Mouse (Mus musculus): Measurements from ENCODE around the gene Otud7a. TPM values are rescaled to one million over a fixed set of nuclear protein-coding genes. Genes with fewer than 3 reads are reported as not detected.

The Otud7a gene
- polyA plus RNA-seq, 1 experiment = 0.20 TPM

GRCm38 (mm10) chr7:63780821-63781220, 336.3 kb downstream of the Otud7a start:
- no peak overlapping the region for H3K27ac ChIP-seq (ENCODE audit: insufficient read depth, low read length)
- 90% methylated on average over 3 of the region's 3 CpGs for WGBS
- H3K4me3 ChIP-seq (ENCODE audit: extremely low read depth, insufficient read depth, insufficient read length) = no peak overlapping the region
- no peak for DNase-seq (ENCODE audit: low read depth in 1 of 2, low spot score in 2 of 2)
- no peaks in the 10 kb centered on the region for H3K36me3 ChIP-seq (ENCODE audit: control insufficient read depth, insufficient read depth, low read length)
- H3K4me1 ChIP-seq (ENCODE audit: control insufficient read depth, insufficient read depth, insufficient read length) = no peaks in the 10 kb centered on the region
- TF ChIP-seq CTCF (IDR thresholded peaks at IDR 0.05; ENCODE audit: extremely low read depth, insufficient read depth, insufficient read length, insufficient replicate concordance) (no peak), POLR2A (IDR thresholded peaks at IDR 0.05; ENCODE audit: low read depth, low read length) (no peak)
- no peaks in the 10 kb centered on the region for H3K27me3 ChIP-seq (ENCODE audit: control insufficient read depth, insufficient read depth, low read length)

- TF ChIP-seq POLR2A (IDR thresholded peaks at IDR 0.05; ENCODE audit: low read depth, low read length) = no peak
Measured at GRCm38 (mm10) chr7:63789743-63790142, 345.2 kb downstream of the Otud7a start.

GRCm38 (mm10) chr7:63796001-63796632, 351.6 kb downstream of the Otud7a start:
- DNase-seq (ENCODE audit: low read depth in 1 of 2, low spot score in 2 of 2) = no peak

More at GRCm38 (mm10) chr7:63789743-63790142, 345.2 kb downstream of the Otud7a start:
- H3K4me1 ChIP-seq (ENCODE audit: control insufficient read depth, insufficient read depth, insufficient read length) = no peaks in the 10 kb centered on the region
- H3K36me3 ChIP-seq (ENCODE audit: control insufficient read depth, insufficient read depth, low read length) = no peaks in the 10 kb centered on the region
- H3K4me3 ChIP-seq (ENCODE audit: extremely low read depth, insufficient read depth, insufficient read length) = no peak overlapping the region
- H3K27ac ChIP-seq (ENCODE audit: insufficient read depth, low read length) = no peak overlapping the region
- WGBS = 91% methylated on average over 5 of the region's 5 CpGs
- no peaks in the 10 kb centered on the region for H3K27me3 ChIP-seq (ENCODE audit: control insufficient read depth, insufficient read depth, low read length)
- no peak for DNase-seq (ENCODE audit: low read depth in 1 of 2, low spot score in 2 of 2)

GRCm38 (mm10) chr7:63798446-63798845, 353.9 kb downstream of the Otud7a start:
- DNase-seq (ENCODE audit: low read depth in 1 of 2, low spot score in 2 of 2) = no peak
- no peak overlapping the region for H3K27ac ChIP-seq (ENCODE audit: insufficient read depth, low read length)
- TF ChIP-seq CTCF (IDR thresholded peaks at IDR 0.05; ENCODE audit: extremely low read depth, insufficient read depth, insufficient read length, insufficient replicate concordance) (no peak), POLR2A (IDR thresholded peaks at IDR 0.05; ENCODE audit: low read depth, low read length) (no peak)
- no peaks in the 10 kb centered on the region for H3K4me1 ChIP-seq (ENCODE audit: control insufficient read depth, insufficient read depth, insufficient read length)
- 91% methylated on average over 3 of the region's 3 CpGs for WGBS
- no peak overlapping the region for H3K4me3 ChIP-seq (ENCODE audit: extremely low read depth, insufficient read depth, insufficient read length)
- H3K36me3 ChIP-seq (ENCODE audit: control insufficient read depth, insufficient read depth, low read length) = no peaks in the 10 kb centered on the region
- H3K27me3 ChIP-seq (ENCODE audit: control insufficient read depth, insufficient read depth, low read length) = no peaks in the 10 kb centered on the region

More at GRCm38 (mm10) chr7:63796001-63796632, 351.6 kb downstream of the Otud7a start:
- no peak overlapping the region for H3K4me3 ChIP-seq (ENCODE audit: extremely low read depth, insufficient read depth, insufficient read length)
- no peaks in the 10 kb centered on the region for H3K4me1 ChIP-seq (ENCODE audit: control insufficient read depth, insufficient read depth, insufficient read length)
- no peak overlapping the region for H3K27ac ChIP-seq (ENCODE audit: insufficient read depth, low read length)
- no peaks in the 10 kb centered on the region for H3K27me3 ChIP-seq (ENCODE audit: control insufficient read depth, insufficient read depth, low read length)
- TF ChIP-seq CTCF (IDR thresholded peaks at IDR 0.05; ENCODE audit: extremely low read depth, insufficient read depth, insufficient read length, insufficient replicate concordance) (no peak), POLR2A (IDR thresholded peaks at IDR 0.05; ENCODE audit: low read depth, low read length) (no peak)
- WGBS = 83% methylated on average over 8 of the region's 8 CpGs
- no peaks in the 10 kb centered on the region for H3K36me3 ChIP-seq (ENCODE audit: control insufficient read depth, insufficient read depth, low read length)

GRCm38 (mm10) chr7:63799304-63799703, 354.8 kb downstream of the Otud7a start:
- no peak overlapping the region for H3K4me3 ChIP-seq (ENCODE audit: extremely low read depth, insufficient read depth, insufficient read length)
- 87% methylated on average over 7 of the region's 7 CpGs for WGBS
- H3K36me3 ChIP-seq (ENCODE audit: control insufficient read depth, insufficient read depth, low read length) = no peaks in the 10 kb centered on the region
- TF ChIP-seq POLR2A (IDR thresholded peaks at IDR 0.05; ENCODE audit: low read depth, low read length) = no peak
- TF ChIP-seq CTCF (IDR thresholded peaks at IDR 0.05; ENCODE audit: extremely low read depth, insufficient read depth, insufficient read length, insufficient replicate concordance) = no peak
- no peaks in the 10 kb centered on the region for H3K4me1 ChIP-seq (ENCODE audit: control insufficient read depth, insufficient read depth, insufficient read length)
- DNase-seq (ENCODE audit: low read depth in 1 of 2, low spot score in 2 of 2) = no peak
- H3K27ac ChIP-seq (ENCODE audit: insufficient read depth, low read length) = no peak overlapping the region
- H3K27me3 ChIP-seq (ENCODE audit: control insufficient read depth, insufficient read depth, low read length) = no peaks in the 10 kb centered on the region

GRCm38 (mm10) chr7:63802751-63803150, 358.2 kb downstream of the Otud7a start:
- Histone ChIP-seq H3K27me3 (ENCODE audit: control insufficient read depth, insufficient read depth, low read length) (no peaks in the 10 kb centered on the region), H3K36me3 (ENCODE audit: control insufficient read depth, insufficient read depth, low read length) (no peaks in the 10 kb centered on the region), H3K27ac (ENCODE audit: insufficient read depth, low read length) (no peak overlapping the region), H3K4me1 (ENCODE audit: control insufficient read depth, insufficient read depth, insufficient read length) (no peaks in the 10 kb centered on the region), H3K4me3 (ENCODE audit: extremely low read depth, insufficient read depth, insufficient read length) (no peak overlapping the region)
- WGBS = 88% methylated on average over 21 of the region's 21 CpGs
- TF ChIP-seq POLR2A (IDR thresholded peaks at IDR 0.05; ENCODE audit: low read depth, low read length) = no peak
- no peak for TF ChIP-seq CTCF (IDR thresholded peaks at IDR 0.05; ENCODE audit: extremely low read depth, insufficient read depth, insufficient read length, insufficient replicate concordance)
- peak in 1 of 2 experiments; percentile 29 for DNase-seq (ENCODE audit: low read depth in 1 of 2, low spot score in 2 of 2)

Other genes with a start within 250 kb of the Otud7a start
- gene Chrna7, start 232.2 kb upstream of the Otud7a start, polyA plus RNA-seq (2012; rRNA removed) = 0.06 and 0.18 TPM in 2 replicates